Mouse (Mus musculus) adrenal gland, adult (tissue): ENCODE data around the gene Nuak1.

ENCODE experiments used
- DNase-seq, 2 experiments: peaks; one replicate each; pipeline ENCODE4 v3.0.0; 2022 to 2023; ENCODE audit warnings: low spot score in 1 of 2; ENCODE audit not compliant: inconsistent age in 2 of 2

Nuak1 gene

GRCm38 (mm10) chr10:84345730-84346129, 94.7 kb downstream of the Nuak1 start:
- no peak for DNase-seq

GRCm38 (mm10) chr10:84343536-84343935, 96.9 kb downstream of the Nuak1 start:
- no peak for DNase-seq

- no peak for DNase-seq
These were observed 100.9 kb downstream of the Nuak1 start for GRCm38 (mm10) chr10:84339456-84339855.

- peak in 1 of 2 experiments; percentile 48 for DNase-seq
These were observed 101.6 kb downstream of the Nuak1 start for GRCm38 (mm10) chr10:84338752-84339151.

GRCm38 (mm10) chr10:84335441-84335840, 105.0 kb downstream of the Nuak1 start:
- peak in 1 of 2 experiments; percentile 67 for DNase-seq

- DNase-seq, result no peak
These were observed 110.6 kb downstream of the Nuak1 start for GRCm38 (mm10) chr10:84329822-84330221.

GRCm38 (mm10) chr10:84329336-84329735, 111.1 kb downstream of the Nuak1 start:
- no peak for DNase-seq

- DNase-seq, result no peak
These were observed 116.4 kb downstream of the Nuak1 start for GRCm38 (mm10) chr10:84324018-84324417.
